Mouse (Mus musculus): Measurements from ENCODE around the gene Coro2a.

- TF ChIP-seq CTCF (IDR thresholded peaks at IDR 0.05; ENCODE audit: low read depth) (no peak), EP300 (IDR thresholded peaks at IDR 0.05; ENCODE audit: low read depth) (no peak)
Observed at GRCm38 (mm10) chr4:46527558-46527926, 74.5 kb downstream of the Coro2a start.
